Comparison of ENCODE assay signal across 9 mouse cellular contexts in genomic region chr3:141838864-141839263, GRCm38 (mm10).
A peak's percentile ranks its signal among the peaks of the same experiment; 100 is the strongest.
DNase-seq lines count a peak whose midpoint lies in the region; ATAC-seq and TF ChIP-seq lines count a peak whose summit lies in the region.
"Had no signal": no experiment of that assay in that cellular context is flagged by ENCODE, and none has a peak within 500 bp of the region (broad histone marks: within the 10 kb centered on the region; RNA-seq: fewer than 3 reads in every experiment).

No protein-coding gene starts in this region.

- 45% methylated on average over 7 of the region's 7 CpGs for WGBS in lung, embryonic 14.5 days

- no peak overlapping the region for H3K4me3 ChIP-seq in lung, embryonic 14.5 days (ENCODE audit: low read depth, low read length)

- no peak for ATAC-seq in CD4-positive, CD25-positive, alpha-beta regulatory T cell, adult 4 months
- ATAC-seq in lung, embryonic 14.5 days (ENCODE audit: insufficient read depth), result 0 out of 2 replicates have a peak, but pooled peaks have one; percentile 35
- peak; percentile 87 for ATAC-seq in common myeloid progenitor, adult 5-6 weeks (replicated peaks; ENCODE audit: low read depth, poor library complexity, severe bottlenecking)
- ATAC-seq in activated CD4-positive, CD25-positive, alpha-beta regulatory T cell, adult 4 months, result no peak

- H3K4me1 ChIP-seq in lung, embryonic 14.5 days (ENCODE audit: insufficient read depth), result no peaks in the 10 kb centered on the region

- H3K4me2 ChIP-seq in lung, embryonic 14.5 days, result no peak overlapping the region

- H3K9ac ChIP-seq in lung, embryonic 14.5 days, result no peak overlapping the region

- H3K9me3 ChIP-seq in lung, embryonic 14.5 days (ENCODE audit: low read depth, low read length), result no peaks in the 10 kb centered on the region

- H3K27me3 ChIP-seq in lung, embryonic 14.5 days (ENCODE audit: insufficient read depth, low read length), result no peaks in the 10 kb centered on the region

- peak; percentile 84 for TF ChIP-seq CTCF in lung, embryonic 14.5 days (IDR thresholded peaks at IDR 0.05; ENCODE audit: low read depth)

- H3K36me3 ChIP-seq in lung, embryonic 14.5 days (ENCODE audit: insufficient read depth), result no peaks in the 10 kb centered on the region

- H3K27ac ChIP-seq in lung, embryonic 14.5 days (ENCODE audit: low read depth), result no peak overlapping the region
- H3K27ac ChIP-seq: macrophage had no signal

- peak; percentile 3 for DNase-seq in CD4-positive, CD25-positive, alpha-beta regulatory T cell, adult 2 months (ENCODE audit: low read depth, low spot score)
- DNase-seq in lung, embryonic 14.5 days, result peak; percentile 76
- no peak for DNase-seq in lung, postnatal 4 days
- peak; percentile 23 for DNase-seq in kidney, postnatal 14 days
- peak; percentile 76 for DNase-seq in retina, postnatal 1 day

Comparison
In these comparisons a context has a peak if more than half of its experiments do, and no peak if none do; other contexts are left out.
1. DNase-seq: peak in CD4-positive, CD25-positive, alpha-beta regulatory T cell, adult 2 months (single experiment), lung, embryonic 14.5 days (single experiment), kidney, postnatal 14 days (single experiment) and retina, postnatal 1 day (single experiment); none in lung, postnatal 4 days (0 of 2).
2. ATAC-seq: peak in lung, embryonic 14.5 days (single experiment) and common myeloid progenitor, adult 5-6 weeks (single experiment); none in CD4-positive, CD25-positive, alpha-beta regulatory T cell, adult 4 months (single experiment) and activated CD4-positive, CD25-positive, alpha-beta regulatory T cell, adult 4 months (single experiment).